Mouse (Mus musculus) lung, adult 18-20 months (tissue): ENCODE measurements around the gene Exosc6.
A peak's percentile ranks its signal among the peaks of the same experiment; 100 is the strongest.
"Not testable (repeated sequence)": the region's sequence is repeated elsewhere in the genome, so short reads cannot be mapped to it uniquely, and the experiment has no call there.

Experiments used
- DNase-seq, 2 experiments: peaks; one replicate each; pipeline ENCODE4 v3.0.0; 2022; ENCODE audit warnings: mixed read lengths in 2 of 2

Exosc6 gene

GRCm38 (mm10) chr8:111062072-111062757, 6.1 kb downstream of the Exosc6 start:
- peak; percentile 84 to 86 for DNase-seq

- no peak for DNase-seq
Observed at GRCm38 (mm10) chr8:111062893-111063292, 6.8 kb downstream of the Exosc6 start.

- DNase-seq, result no peak
Observed at GRCm38 (mm10) chr8:111066308-111066707, 10.2 kb downstream of the Exosc6 start.

- no peak for DNase-seq
Observed at GRCm38 (mm10) chr8:111067439-111067838, 11.3 kb downstream of the Exosc6 start.

- DNase-seq, result not testable (repeated sequence)
Observed at GRCm38 (mm10) chr8:111068660-111069059, 12.5 kb downstream of the Exosc6 start.

GRCm38 (mm10) chr8:111075926-111076325, 19.8 kb downstream of the Exosc6 start:
- DNase-seq, result no peak

- DNase-seq, result no peak
Observed at GRCm38 (mm10) chr8:111079461-111079860, 23.3 kb downstream of the Exosc6 start.

- DNase-seq, result no peak
Observed at GRCm38 (mm10) chr8:111079861-111080271, 23.7 kb downstream of the Exosc6 start.

- DNase-seq, result no peak
Observed at GRCm38 (mm10) chr8:111081580-111082258, 25.6 kb downstream of the Exosc6 start.

- DNase-seq, result not testable (repeated sequence)
Observed at GRCm38 (mm10) chr8:111083936-111084335, 27.8 kb downstream of the Exosc6 start.

GRCm38 (mm10) chr8:111090126-111090525, 34.0 kb downstream of the Exosc6 start:
- DNase-seq, result peak; percentile 50 to 64

GRCm38 (mm10) chr8:111091706-111092105, 35.6 kb downstream of the Exosc6 start:
- no peak for DNase-seq

- not testable (repeated sequence) for DNase-seq
Observed at GRCm38 (mm10) chr8:111092326-111092725, 36.2 kb downstream of the Exosc6 start, which contains the start of gene Clec18a. TSS of gene Clec18a (minus strand) at chr8:111092426.

- peak; percentile 92 to 95 for DNase-seq
Observed at GRCm38 (mm10) chr8:111093865-111094718, 38.0 kb downstream of the Exosc6 start, which contains the start of gene Pdpr. TSS of gene Pdpr (plus strand) at chr8:111094630.

- DNase-seq, result peak in 1 of 2 experiments; percentile 8
Observed at GRCm38 (mm10) chr8:111094719-111095302, 38.7 kb downstream of the Exosc6 start.
